Comparison of ENCODE assay signal across 9 mouse cellular contexts in the genomic region with DNA sequence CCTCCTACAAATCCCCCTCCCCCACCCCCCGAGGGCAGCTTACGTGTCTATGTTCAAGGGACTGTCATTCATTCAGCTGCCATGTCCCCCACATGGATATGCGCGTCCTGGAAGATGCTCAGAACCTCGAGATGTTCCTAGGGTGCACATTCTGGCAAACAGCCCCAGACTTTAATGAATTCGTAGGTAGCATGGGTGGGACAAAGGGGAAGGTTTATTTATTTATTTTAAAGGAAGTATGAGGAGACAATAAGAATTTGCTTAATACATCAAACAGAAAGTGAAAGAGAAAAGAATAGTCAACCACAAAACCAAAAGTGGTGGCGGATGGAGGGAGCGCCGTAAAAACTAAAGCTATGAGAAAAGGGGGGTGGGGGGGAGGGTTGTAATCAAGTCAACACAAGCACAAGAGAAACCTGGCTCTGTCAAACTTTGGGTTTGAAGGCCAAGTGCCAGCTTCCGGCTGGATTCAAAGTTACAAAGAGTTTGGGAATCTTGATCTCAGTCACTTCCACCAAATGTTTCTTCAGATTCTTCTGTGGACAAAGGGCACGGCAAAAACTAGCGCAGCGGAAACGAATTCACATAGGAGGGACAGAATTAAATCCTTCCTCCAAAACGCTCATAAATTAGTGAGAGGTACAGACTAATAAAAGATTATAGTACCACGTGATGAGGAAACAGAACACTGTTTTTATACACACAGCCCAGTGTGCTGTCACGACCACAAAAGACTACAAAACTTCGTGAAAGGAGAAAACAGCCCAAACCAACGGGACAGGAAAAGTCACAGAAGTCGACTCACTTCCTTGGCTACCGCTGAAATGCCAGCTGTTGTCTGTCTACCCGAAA. TPM values are rescaled to one million over a fixed set of nuclear protein-coding genes. Genes with fewer than 3 reads are reported as not detected.
DNase-seq lines count a peak whose midpoint lies in the region; ATAC-seq and TF ChIP-seq lines count a peak whose summit lies in the region.
"Had no signal": no experiment of that assay in that cellular context is flagged by ENCODE, and none has a peak within 500 bp of the region (broad histone marks: within the 10 kb centered on the region; RNA-seq: fewer than 3 reads in every experiment).

No protein-coding gene starts in this region.

- no peak for DNase-seq in liver, embryonic 11.5 days (ENCODE audit: low spot score)
- DNase-seq in thymus, postnatal 0 days (ENCODE audit: low spot score): peak; percentile 60
- no peak for DNase-seq in frontal cortex, postnatal 36 days (ENCODE audit: low spot score in 2 of 2)
- DNase-seq in urinary bladder, postnatal 25 days (ENCODE audit: low spot score): no peak
- no peak for DNase-seq in cerebellum, postnatal 36 days

- no peak for ATAC-seq in liver, embryonic 12.5 days
- no peak for ATAC-seq in liver, embryonic 11.5 days (replicated peaks; ENCODE audit: low FRiP score)
- no peak for ATAC-seq in liver, embryonic 16.5 days (ENCODE audit: low read depth)
- ATAC-seq: hindbrain, embryonic 16.5 days had no signal

- WGBS in liver, embryonic 12.5 days (ENCODE audit: insufficient replicate concordance): 54% methylated on average over 22 of the region's 22 CpGs
- WGBS in liver, embryonic 11.5 days: 70% methylated on average over 22 of the region's 22 CpGs
- WGBS in liver, embryonic 16.5 days (ENCODE audit: insufficient replicate concordance): 41% methylated on average over 22 of the region's 22 CpGs

- H3K4me1 ChIP-seq in liver, embryonic 12.5 days: no peaks in the 10 kb centered on the region
- H3K4me1 ChIP-seq in liver, embryonic 11.5 days (replicated peaks; ENCODE audit: control insufficient read depth, insufficient read depth, low read length): no peaks in the 10 kb centered on the region
- no peaks in the 10 kb centered on the region for H3K4me1 ChIP-seq in cortical plate, adult 2 months (ENCODE audit: control insufficient read depth, insufficient read depth, low read length)
- no peaks in the 10 kb centered on the region for H3K4me1 ChIP-seq in liver, embryonic 16.5 days (ENCODE audit: control insufficient read depth, low read depth, low read length)

- H3K27me3 ChIP-seq in liver, embryonic 12.5 days (replicated peaks): no peaks in the 10 kb centered on the region
- H3K27me3 ChIP-seq in liver, embryonic 11.5 days (replicated peaks; ENCODE audit: control insufficient read depth, insufficient read depth, low read length): no peaks in the 10 kb centered on the region
- H3K27me3 ChIP-seq in liver, embryonic 16.5 days (ENCODE audit: control insufficient read depth, insufficient read depth, low read depth, low read length): no peaks in the 10 kb centered on the region

- no peak overlapping the region for H3K4me3 ChIP-seq in liver, embryonic 12.5 days
- no peak overlapping the region for H3K4me3 ChIP-seq in liver, embryonic 11.5 days (ENCODE audit: low read depth, low read length)
- peak overlapping the region; percentile 28; the same call in 1 of the 2 replicates for H3K4me3 ChIP-seq in cortical plate, adult 2 months (ENCODE audit: insufficient read depth, low read length)
- no peak overlapping the region for H3K4me3 ChIP-seq in liver, embryonic 16.5 days (ENCODE audit: low read depth, low read length)

- H3K4me2 ChIP-seq in liver, embryonic 12.5 days: peak overlapping the region; percentile 12; the same call in 1 of the 2 replicates
- no peak overlapping the region for H3K4me2 ChIP-seq in liver, embryonic 11.5 days
- peak overlapping the region; percentile 32 for H3K4me2 ChIP-seq in liver, embryonic 16.5 days (ENCODE audit: low read depth, low read length)

- no peak overlapping the region for H3K9ac ChIP-seq in liver, embryonic 12.5 days
- H3K9ac ChIP-seq in liver, embryonic 11.5 days (ENCODE audit: low read depth, low read length): no peak overlapping the region
- H3K9ac ChIP-seq in liver, embryonic 16.5 days (ENCODE audit: low read depth, low read length): no peak overlapping the region

- TF ChIP-seq CTCF in cortical plate, adult 2 months (IDR thresholded peaks at IDR 0.05; ENCODE audit: extremely low read depth, insufficient read depth, low read length): no peak

- H3K9me3 ChIP-seq in liver, embryonic 12.5 days (replicated peaks): no peaks in the 10 kb centered on the region
- H3K9me3 ChIP-seq in liver, embryonic 11.5 days (ENCODE audit: control insufficient read depth, low read length): no peaks in the 10 kb centered on the region
- H3K9me3 ChIP-seq in liver, embryonic 16.5 days (replicated peaks; ENCODE audit: control insufficient read depth, low read length): no peaks in the 10 kb centered on the region

- no peaks in the 10 kb centered on the region for H3K36me3 ChIP-seq in liver, embryonic 12.5 days
- H3K36me3 ChIP-seq in liver, embryonic 11.5 days (ENCODE audit: control insufficient read depth, insufficient read depth, low read length): no peaks in the 10 kb centered on the region
- no peaks in the 10 kb centered on the region for H3K36me3 ChIP-seq in liver, embryonic 16.5 days (ENCODE audit: control insufficient read depth, insufficient read depth)

- H3K27ac ChIP-seq in liver, embryonic 12.5 days: no peak overlapping the region
- no peak overlapping the region for H3K27ac ChIP-seq in liver, embryonic 11.5 days (ENCODE audit: low read depth, low read length)
- H3K27ac ChIP-seq in cortical plate, adult 2 months (ENCODE audit: insufficient read depth, low read length): 0 out of 2 replicates have a peak overlapping the region, but pooled peaks have one; percentile 35
- peak overlapping the region; percentile 8; the same call in 1 of the 2 replicates for H3K27ac ChIP-seq in liver, embryonic 16.5 days (ENCODE audit: low read length)

- TF ChIP-seq POLR2A in cortical plate, adult 2 months (IDR thresholded peaks at IDR 0.05; ENCODE audit: extremely low read depth, insufficient read depth, low read length): no peak

RNA-seq across cellular contexts. Expression of gene Tlr6, which starts 0.7 kb away (rescaled TPM):
- 0.44 and 0.54 TPM in 2 replicates for polyA plus RNA-seq in liver, embryonic 12.5 days (2016; fragmentation: Nextera tagmentation; extraction: Ambion mirVana)
- 0.26 and 0.66 TPM in 2 replicates for polyA plus RNA-seq in liver, embryonic 11.5 days (2014; fragmentation: Nextera tagmentation; extraction: Ambion mirVana)
- polyA plus RNA-seq in cortical plate, adult 2 months (2012; rRNA removed): 0.72 and 1.1 TPM in 2 replicates
- polyA plus RNA-seq in liver, embryonic 16.5 days (2015; fragmentation: Nextera tagmentation; extraction: Ambion mirVana): 0.42 and 0.89 TPM in 2 replicates
- polyA plus RNA-seq in thymus, postnatal 0 days (2015; fragmentation: Nextera tagmentation; extraction: Ambion mirVana): 1.0 and 1.1 TPM in 2 replicates

RNA-seq across cellular contexts. Expression of gene Fam114a1, which starts 10.7 kb away (rescaled TPM):
- 14.7 and 15.3 TPM in 2 replicates for polyA plus RNA-seq in liver, embryonic 12.5 days (2016; fragmentation: Nextera tagmentation; extraction: Ambion mirVana)
- 18.5 and 21.1 TPM in 2 replicates for polyA plus RNA-seq in liver, embryonic 11.5 days (2014; fragmentation: Nextera tagmentation; extraction: Ambion mirVana)
- polyA plus RNA-seq in cortical plate, adult 2 months (2012; rRNA removed): 7.4 and 8.1 TPM in 2 replicates
- polyA plus RNA-seq in liver, embryonic 16.5 days (2015; fragmentation: Nextera tagmentation; extraction: Ambion mirVana): 12.9 and 13.3 TPM in 2 replicates
- 9.5 and 10.3 TPM in 2 replicates for polyA plus RNA-seq in thymus, postnatal 0 days (2015; fragmentation: Nextera tagmentation; extraction: Ambion mirVana)

RNA-seq across cellular contexts. Expression of gene Tlr1, which starts 25.9 kb away (rescaled TPM):
- polyA plus RNA-seq in liver, embryonic 12.5 days (2016; fragmentation: Nextera tagmentation; extraction: Ambion mirVana): 0.96 and 1.0 TPM in 2 replicates
- 0.55 and 0.78 TPM in 2 replicates for polyA plus RNA-seq in liver, embryonic 11.5 days (2014; fragmentation: Nextera tagmentation; extraction: Ambion mirVana)
- polyA plus RNA-seq in cortical plate, adult 2 months (2012; rRNA removed): 0.63 and 1.0 TPM in 2 replicates
- polyA plus RNA-seq in liver, embryonic 16.5 days (2015; fragmentation: Nextera tagmentation; extraction: Ambion mirVana): 0.86 and 1.5 TPM in 2 replicates
- polyA plus RNA-seq in thymus, postnatal 0 days (2015; fragmentation: Nextera tagmentation; extraction: Ambion mirVana): 1.8 and 2.0 TPM in 2 replicates

Comparison
In these comparisons a context has a peak if more than half of its experiments do, and no peak if none do; other contexts are left out.
1. H3K27ac ChIP-seq: peak in cortical plate, adult 2 months (single experiment) and liver, embryonic 16.5 days (single experiment); none in liver, embryonic 12.5 days (single experiment) and liver, embryonic 11.5 days (single experiment).